Mouse (Mus musculus): Measurements from ENCODE around the gene Grifin. TPM values are rescaled to one million over a fixed set of nuclear protein-coding genes. Genes with fewer than 3 reads are reported as not detected.

Grifin gene
- total RNA-seq, 2 experiments from 2014 or later, result 0.94 TPM; not detected in 1

DNA sequence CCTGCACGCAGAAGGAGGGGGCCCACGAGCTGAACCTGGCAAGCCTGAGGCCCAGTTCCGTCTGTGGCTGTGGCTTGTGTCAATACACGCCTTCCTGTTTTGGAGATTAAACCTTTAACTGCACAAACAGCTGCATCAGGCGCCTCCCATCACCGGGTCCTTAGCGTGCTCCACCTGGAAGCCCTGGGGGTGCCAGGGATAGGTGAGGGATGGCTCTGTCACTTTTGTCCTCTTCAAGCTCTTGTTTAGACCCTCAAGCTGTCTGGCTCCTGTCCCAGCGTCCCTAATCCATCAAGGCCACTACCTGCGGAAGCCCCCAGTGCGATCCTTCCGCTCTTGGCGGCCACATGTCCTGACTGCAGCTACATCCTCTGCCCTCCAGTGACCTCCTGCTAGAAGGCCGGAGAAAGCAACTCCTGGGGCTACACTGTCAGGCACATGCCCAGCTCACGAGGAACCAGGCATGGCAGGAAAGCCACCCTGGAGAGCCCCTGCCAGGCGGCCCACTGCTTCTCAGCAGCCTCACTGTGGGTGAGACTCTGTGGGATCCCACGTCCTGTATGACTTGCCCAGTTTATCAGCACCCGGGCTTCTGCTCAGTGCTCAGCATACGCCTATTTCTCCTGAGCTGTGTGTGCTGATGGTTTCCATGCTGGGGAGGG lies 32.2 kb upstream of the Grifin start:
- intact Hi-C loops (cut with DNase I), result no loop called here
- DNase-seq (ENCODE audit: low spot score in 2 of 2), result no peak

GRCm38 (mm10) chr5:140596426-140596825 lies 31.6 kb upstream of the Grifin start:
- no peak for DNase-seq (ENCODE audit: low spot score in 2 of 2)
- intact Hi-C loops (cut with DNase I), result no loop called here

- intact Hi-C loops (cut with DNase I), result no loop called here
- no peak for DNase-seq (ENCODE audit: low spot score in 2 of 2)
Observed at GRCm38 (mm10) chr5:140594846-140595245, 30.0 kb upstream of the Grifin start.

- intact Hi-C loops (cut with DNase I), result no loop called here
- no peak for DNase-seq (ENCODE audit: low spot score in 2 of 2)
Observed at GRCm38 (mm10) chr5:140589082-140589774, 24.4 kb upstream of the Grifin start.

DNA sequence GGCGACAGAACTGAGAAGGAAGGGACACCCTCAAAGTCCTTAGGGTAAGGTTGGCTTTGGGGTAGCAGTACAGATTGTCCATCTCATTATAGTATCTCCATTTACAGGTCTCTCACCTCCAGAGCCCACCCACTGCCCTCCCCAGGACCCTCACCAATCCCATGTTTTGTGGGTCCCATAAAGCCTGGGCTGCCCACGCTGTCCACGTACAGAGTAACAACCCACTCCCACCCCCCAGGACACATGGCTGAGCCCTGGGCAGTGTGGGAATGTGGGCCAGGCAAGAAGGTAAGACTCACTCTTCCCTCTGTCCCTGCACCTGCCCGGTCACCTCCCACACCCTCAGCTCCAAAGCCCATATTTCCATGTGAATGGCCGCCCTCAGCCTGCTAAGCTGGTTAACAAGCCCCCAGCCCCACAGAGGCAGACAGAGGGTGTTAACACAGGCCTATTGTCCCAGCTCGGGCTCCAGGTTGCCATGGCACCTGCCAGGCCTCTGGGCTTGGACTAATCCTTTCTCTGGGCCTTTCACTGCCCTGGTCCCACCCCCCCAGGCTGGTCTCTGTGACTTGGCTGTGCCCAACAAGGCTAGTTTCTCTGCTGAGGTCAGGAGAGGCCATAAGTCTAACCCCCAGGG lies 19.0 kb upstream of the Grifin start:
- intact Hi-C loops (cut with DNase I), result no loop called here
- DNase-seq (ENCODE audit: low spot score in 2 of 2), result no peak

DNA sequence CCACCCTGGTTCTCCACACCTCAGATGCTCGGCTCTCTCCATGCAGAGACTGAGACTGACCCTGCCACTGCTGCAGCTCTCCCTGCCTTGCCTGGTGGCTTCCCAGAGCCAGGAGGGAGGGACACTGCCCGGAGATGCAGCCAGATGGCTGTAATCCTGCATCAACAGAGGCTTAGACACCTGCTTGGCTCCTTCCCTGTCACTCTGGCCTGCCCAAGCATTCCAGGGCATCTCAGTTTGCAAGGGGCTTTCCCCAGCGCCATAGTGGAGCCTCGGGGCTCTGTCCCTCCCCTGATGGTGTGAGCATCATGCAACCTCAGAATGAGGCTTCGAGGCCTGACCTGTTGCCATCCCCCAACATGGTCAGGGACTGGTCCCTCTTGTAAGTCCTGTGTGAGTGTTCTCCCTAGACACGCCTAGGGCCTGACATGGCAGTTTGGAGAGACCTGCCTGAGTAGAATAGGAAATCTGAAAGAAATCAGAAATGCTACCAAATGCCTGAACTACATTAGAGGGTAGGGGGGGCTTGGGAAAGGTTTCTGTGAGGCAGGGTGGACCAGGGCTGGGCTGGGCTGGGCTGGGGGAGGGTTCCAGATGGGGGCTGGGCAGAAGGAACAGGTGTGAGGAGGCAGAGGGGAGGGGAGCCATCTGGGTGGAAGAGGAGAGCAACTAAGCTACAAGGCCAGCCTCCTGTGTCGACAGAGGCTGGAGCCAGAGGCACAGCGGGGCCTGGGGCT lies 18.3 kb upstream of the Grifin start:
- DNase-seq (ENCODE audit: low spot score in 2 of 2), result no peak
- intact Hi-C loops (cut with DNase I), result no loop called here

GRCm38 (mm10) chr5:140581569-140581968 lies 16.7 kb upstream of the Grifin start:
- no peak for DNase-seq (ENCODE audit: low spot score in 2 of 2)
- intact Hi-C loops (cut with DNase I), result no loop called here

DNA sequence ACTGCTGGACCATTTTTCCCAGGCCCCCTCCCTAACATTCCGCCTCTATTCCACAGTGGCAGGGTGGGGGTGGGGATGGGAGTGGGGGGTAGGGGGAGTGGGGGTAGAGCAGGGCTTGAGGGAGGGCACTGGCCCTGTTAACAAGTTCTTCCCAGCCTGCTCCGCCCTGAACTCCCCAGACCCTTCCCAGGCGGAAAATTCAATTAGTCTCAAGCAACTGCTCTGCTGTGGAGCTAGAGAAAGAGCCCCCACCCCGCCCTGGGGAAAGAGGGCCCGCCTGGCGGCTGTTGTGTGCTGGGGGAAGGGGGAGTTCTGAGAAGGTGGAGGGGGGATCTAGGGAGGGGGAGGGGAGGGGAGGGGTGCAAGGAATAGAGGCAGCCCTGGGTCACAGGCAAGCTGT lies 14.9 kb upstream of the Grifin start:
- intact Hi-C loops (cut with DNase I), result no loop called here
- no peak for DNase-seq (ENCODE audit: low spot score in 2 of 2)

GRCm38 (mm10) chr5:140579221-140579620 lies 14.3 kb upstream of the Grifin start:
- no peak for DNase-seq (ENCODE audit: low spot score in 2 of 2)
- intact Hi-C loops (cut with DNase I), result no loop called here

- intact Hi-C loops (cut with DNase I), result no loop called here
- DNase-seq (ENCODE audit: low spot score in 2 of 2), result no peak
Observed at GRCm38 (mm10) chr5:140575381-140575866, 10.6 kb upstream of the Grifin start.

- intact Hi-C loops (cut with DNase I), result no loop called here
- no peak for DNase-seq (ENCODE audit: low spot score in 2 of 2)
Observed at GRCm38 (mm10) chr5:140572611-140573010, 7.7 kb upstream of the Grifin start.

DNA sequence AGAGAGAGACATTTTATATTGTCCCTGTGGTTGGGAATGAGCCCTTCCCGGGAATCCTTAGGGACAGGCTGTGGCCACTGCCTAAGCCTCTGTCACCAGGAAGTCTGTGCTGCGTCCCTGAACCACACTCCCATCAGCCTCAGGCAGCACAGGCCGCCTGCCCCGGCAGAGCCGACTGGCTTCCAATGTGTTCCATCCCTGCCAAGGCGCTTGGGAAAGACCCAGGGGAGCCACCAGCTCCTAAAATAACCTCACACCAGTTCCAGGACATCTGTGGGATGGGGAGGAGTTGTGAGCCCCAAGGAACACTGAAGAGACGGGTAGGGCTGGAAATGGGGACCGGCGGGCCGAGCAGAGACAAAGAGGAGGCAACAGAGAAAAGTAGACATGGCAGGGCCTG lies 6.8 kb upstream of the Grifin start:
- intact Hi-C loops (cut with DNase I), result no loop called here
- peak in 1 of 2 experiments; percentile 36 for DNase-seq (ENCODE audit: low spot score in 2 of 2)

GRCm38 (mm10) chr5:140571201-140571600 lies 6.3 kb upstream of the Grifin start:
- DNase-seq (ENCODE audit: low spot score in 2 of 2), result no peak
- intact Hi-C loops (cut with DNase I), result no loop called here

GRCm38 (mm10) chr5:140570223-140570870 lies 5.5 kb upstream of the Grifin start:
- intact Hi-C loops (cut with DNase I), result no loop called here
- DNase-seq (ENCODE audit: low spot score in 2 of 2), result no peak

- no peak for DNase-seq (ENCODE audit: low spot score in 2 of 2)
- intact Hi-C loops (cut with DNase I), result loop anchor here (2.0 kb wide), 1 partner anchor 42 kb away; no protein-coding TSS in a partner anchor
Observed at GRCm38 (mm10) chr5:140569032-140569595, 4.2 kb upstream of the Grifin start.

DNA sequence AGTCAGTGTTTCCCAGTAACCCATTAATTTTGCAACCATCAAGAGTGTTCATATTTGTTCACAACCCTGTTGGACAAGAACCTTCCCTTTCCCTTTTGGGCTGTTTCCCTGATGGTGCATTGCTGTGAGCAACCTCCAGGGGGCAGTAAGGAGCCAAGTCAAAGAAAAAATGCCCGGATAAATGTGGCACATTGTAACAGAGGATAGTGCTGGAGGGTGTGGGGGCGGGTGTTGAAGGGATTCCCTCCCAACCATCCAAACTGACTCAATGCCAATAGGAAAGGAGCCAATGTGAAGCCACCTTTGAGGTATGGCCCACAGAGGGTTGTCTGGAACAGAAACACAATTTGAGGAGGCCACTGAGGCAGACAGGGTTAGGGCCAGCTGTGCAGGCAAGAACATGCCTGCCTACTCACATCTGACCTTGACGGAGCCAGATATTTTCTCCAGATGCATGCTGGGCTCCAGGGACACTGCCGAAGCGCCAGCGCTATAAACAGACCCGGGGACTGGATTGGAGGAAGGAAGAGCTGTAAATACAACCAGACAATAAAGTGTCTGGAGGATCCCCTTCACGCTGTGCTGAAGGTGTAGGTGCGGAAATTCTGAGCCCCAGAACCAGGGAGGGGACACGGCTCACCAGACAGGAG lies 3.6 kb upstream of the Grifin start:
- intact Hi-C loops (cut with DNase I), result loop anchor here (2.0 kb wide), 1 partner anchor 42 kb away; no protein-coding TSS in a partner anchor
- peak in 1 of 2 experiments; percentile 54 for DNase-seq (ENCODE audit: low spot score in 2 of 2)

- DNase-seq (ENCODE audit: low spot score in 2 of 2), result no peak
- intact Hi-C loops (cut with DNase I), result loop anchor here (2.0 kb wide), 2 partner anchors 43 to 51 kb away; no protein-coding TSS in a partner anchor
Observed at GRCm38 (mm10) chr5:140567751-140568150, 2.9 kb upstream of the Grifin start.

DNA sequence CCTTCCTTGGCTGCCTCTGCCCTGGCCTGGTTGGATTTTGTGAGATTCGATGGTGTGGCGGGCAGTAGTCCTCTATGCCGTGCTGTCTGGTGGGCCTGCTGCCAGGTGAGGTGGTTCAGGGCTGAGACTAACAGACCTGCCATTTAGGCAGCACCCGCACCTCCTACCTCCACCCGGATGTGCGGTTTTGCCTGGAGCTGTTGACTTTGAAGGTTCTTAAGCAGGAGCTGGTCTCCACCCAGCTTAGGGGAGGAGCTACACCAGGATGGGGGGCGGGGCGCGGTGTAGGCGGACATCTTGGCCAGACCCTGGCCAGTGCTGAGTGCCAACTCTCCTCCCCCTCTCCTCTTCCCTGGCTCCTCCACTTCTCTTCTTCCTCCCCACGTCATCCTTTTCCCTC lies 2.5 kb upstream of the Grifin start:
- no peak for DNase-seq (ENCODE audit: low spot score in 2 of 2)
- intact Hi-C loops (cut with DNase I), result loop anchor here (2.0 kb wide), 1 partner anchor 51 kb away; no protein-coding TSS in a partner anchor

Measured in left cerebral cortex, postnatal 36 days (tissue).